8 mouse cellular contexts compared by ENCODE assay signal in genomic region chr16:94527152-94527534, GRCm38 (mm10). TPM values are rescaled to one million over a fixed set of nuclear protein-coding genes. Genes with fewer than 3 reads are reported as not detected.
DNase-seq lines count a peak whose midpoint lies in the region; ATAC-seq lines count a peak whose summit lies in the region.

No protein-coding gene starts in this region.

- peak overlapping the region; percentile 81 for H3K4me3 ChIP-seq in kidney, embryonic 15.5 days (replicated peaks)
- H3K4me3 ChIP-seq in brown adipose tissue, adult 24 weeks (ENCODE audit: insufficient read depth, low read depth, low read length) = peak overlapping the region; percentile 78
- peak overlapping the region; percentile 86 for H3K4me3 ChIP-seq in hindbrain, embryonic 14.5 days (replicated peaks; ENCODE audit: low read length)
- peak overlapping the region; percentile 82 for H3K4me3 ChIP-seq in midbrain, embryonic 15.5 days

- no peaks in the 10 kb centered on the region for H3K9me3 ChIP-seq in kidney, embryonic 15.5 days (replicated peaks)
- H3K9me3 ChIP-seq in hindbrain, embryonic 14.5 days (ENCODE audit: control insufficient read depth, low read length) = no peaks in the 10 kb centered on the region
- no peaks in the 10 kb centered on the region for H3K9me3 ChIP-seq in midbrain, embryonic 15.5 days

- ATAC-seq in kidney, embryonic 15.5 days (replicated peaks; ENCODE audit: low FRiP score) = no peak
- ATAC-seq in hindbrain, embryonic 14.5 days (ENCODE audit: low FRiP score) = no peak
- ATAC-seq in midbrain, embryonic 15.5 days (replicated peaks) = no peak

- intact Hi-C loops in gastrocnemius, postnatal 36 days (cut with DNase I) = loop anchor here (2.0 kb wide), 1 partner anchor 42 kb away; no protein-coding TSS in a partner anchor

- H3K4me1 ChIP-seq in kidney, embryonic 15.5 days = peaks cover 29% of the 10 kb centered on the region
- H3K4me1 ChIP-seq in brown adipose tissue, adult 24 weeks (ENCODE audit: control insufficient read depth, insufficient read depth, insufficient read length, low read length) = peaks cover 7% of the 10 kb centered on the region
- H3K4me1 ChIP-seq in hindbrain, embryonic 14.5 days (replicated peaks; ENCODE audit: control insufficient read depth, insufficient read depth, low read length) = peaks cover 23% of the 10 kb centered on the region
- H3K4me1 ChIP-seq in midbrain, embryonic 15.5 days = peaks cover 29% of the 10 kb centered on the region

- no peaks in the 10 kb centered on the region for H3K27me3 ChIP-seq in kidney, embryonic 15.5 days
- H3K27me3 ChIP-seq in hindbrain, embryonic 14.5 days (ENCODE audit: control insufficient read depth, insufficient read depth, low read length) = no peaks in the 10 kb centered on the region
- no peaks in the 10 kb centered on the region for H3K27me3 ChIP-seq in midbrain, embryonic 15.5 days (replicated peaks)

- H3K9ac ChIP-seq in kidney, embryonic 15.5 days = peak overlapping the region; percentile 68
- H3K9ac ChIP-seq in hindbrain, embryonic 14.5 days = peak overlapping the region; percentile 91
- H3K9ac ChIP-seq in midbrain, embryonic 15.5 days = peak overlapping the region; percentile 66

- no peaks in the 10 kb centered on the region for H3K36me3 ChIP-seq in kidney, embryonic 15.5 days
- no peaks in the 10 kb centered on the region for H3K36me3 ChIP-seq in hindbrain, embryonic 14.5 days (replicated peaks; ENCODE audit: control insufficient read depth, insufficient read depth)
- no peaks in the 10 kb centered on the region for H3K36me3 ChIP-seq in midbrain, embryonic 15.5 days (replicated peaks)

- WGBS in kidney, embryonic 15.5 days = 4% methylated on average over 13 of the region's 13 CpGs
- WGBS in hindbrain, embryonic 14.5 days = 7% methylated on average over 13 of the region's 13 CpGs
- WGBS in midbrain, embryonic 15.5 days = 4% methylated on average over 13 of the region's 13 CpGs

- peak overlapping the region; percentile 67 for H3K4me2 ChIP-seq in kidney, embryonic 15.5 days
- peak overlapping the region; percentile 59 for H3K4me2 ChIP-seq in hindbrain, embryonic 14.5 days (replicated peaks)
- H3K4me2 ChIP-seq in midbrain, embryonic 15.5 days = peak overlapping the region; percentile 63

- H3K27ac ChIP-seq in kidney, embryonic 15.5 days = peak overlapping the region; percentile 97
- peak overlapping the region; percentile 97 for H3K27ac ChIP-seq in brown adipose tissue, adult 24 weeks (replicated peaks; ENCODE audit: low read depth, low read length)
- H3K27ac ChIP-seq in hindbrain, embryonic 14.5 days = peak overlapping the region; percentile 91
- H3K27ac ChIP-seq in midbrain, embryonic 15.5 days = peak overlapping the region; percentile 98

- DNase-seq in kidney, postnatal 4 days = no peak
- DNase-seq in hindbrain, embryonic 14.5 days (ENCODE audit: low spot score) = no peak
- no peak for DNase-seq in natural killer cell, adult 2 months (ENCODE audit: low spot score in 2 of 2)
- no peak for DNase-seq in gastrocnemius, postnatal 36 days
- DNase-seq in cerebellum, postnatal 10 days = no peak

RNA-seq across cellular contexts. Expression of gene Vps26c, which starts 0.5 kb away (rescaled TPM):
- 56.4 and 59.3 TPM in 2 replicates for polyA plus RNA-seq in kidney, embryonic 15.5 days (2015; fragmentation: Nextera tagmentation; extraction: Ambion mirVana)
- polyA plus RNA-seq in brown adipose tissue, adult 24 weeks (2012; ENCODE audit: insufficient read depth, insufficient read length, missing spikeins) = 12.1 and 19.1 TPM in 2 replicates
- 85.4 and 89.2 TPM in 2 replicates for polyA plus RNA-seq in hindbrain, embryonic 14.5 days (2014; fragmentation: Nextera tagmentation; extraction: Ambion mirVana)
- 79.8 and 91.8 TPM in 2 replicates for polyA plus RNA-seq in midbrain, embryonic 15.5 days (2015; fragmentation: Nextera tagmentation; extraction: Ambion mirVana)
- total RNA-seq in gastrocnemius, postnatal 36 days (2021) = 1 to 10 TPM; 8.9 to 9.5 TPM

RNA-seq across cellular contexts. Expression of gene Dyrk1a, which starts 42.7 kb away (rescaled TPM):
- 8.7 and 9.7 TPM in 2 replicates for polyA plus RNA-seq in kidney, embryonic 15.5 days (2015; fragmentation: Nextera tagmentation; extraction: Ambion mirVana)
- polyA plus RNA-seq in brown adipose tissue, adult 24 weeks (2012; ENCODE audit: insufficient read depth, insufficient read length, missing spikeins) = 16.0 and 18.9 TPM in 2 replicates
- 12.8 and 14.0 TPM in 2 replicates for polyA plus RNA-seq in hindbrain, embryonic 14.5 days (2014; fragmentation: Nextera tagmentation; extraction: Ambion mirVana)
- 11.1 and 11.7 TPM in 2 replicates for polyA plus RNA-seq in midbrain, embryonic 15.5 days (2015; fragmentation: Nextera tagmentation; extraction: Ambion mirVana)
- total RNA-seq in gastrocnemius, postnatal 36 days (2021) = 10 to 100 TPM; 78.6 to 82.9 TPM
